Mouse (Mus musculus) liver, embryonic 14.5 days (tissue): ENCODE data around the gene Gm20458.

Source experiments
- CTCF ChIP-seq: IDR thresholded peaks from 2 replicates; pipeline ENCODE4 v1.5.1; 2016; ENCODE audit warnings: antibody characterized with exemption, low read depth, control low read depth
- EP300 ChIP-seq: IDR thresholded peaks from 2 replicates; pipeline ENCODE4 v1.6.1; 2016; ENCODE audit warnings: antibody characterized with exemption, low read depth

GRCm38 (mm10) chr2:164430697-164431096 lies 30.1 kb upstream of the Gm20458 start:
- TF ChIP-seq EP300, result no peak
- TF ChIP-seq CTCF, result peak; percentile 20; the same call in 1 of the 2 replicates
